Mouse (Mus musculus): ENCODE measurements around the gene Fth1.

GRCm38 (mm10) chr19:9939841-9940240 lies 40.6 kb upstream of the Fth1 start:
- no peak for TF ChIP-seq POLR2A (IDR thresholded peaks at IDR 0.05; ENCODE audit: control insufficient read depth, low read depth, low read length)
- TF ChIP-seq CTCF (IDR thresholded peaks at IDR 0.05; ENCODE audit: control insufficient read depth, insufficient read depth, insufficient replicate concordance, low read depth, low read length), result no peak

Measured in testis, adult 2 months (tissue).